Mouse (Mus musculus) forebrain, embryonic 15.5 days (tissue): ENCODE measurements around the gene Kcnk4. TPM values are rescaled to one million over a fixed set of nuclear protein-coding genes. Genes with fewer than 3 reads are reported as not detected.
A peak's percentile ranks its signal among the peaks of the same experiment; 100 is the strongest.

Experiments
- ATAC-seq: fragments of 200-750 bp; cut with Nextera tagmentation; replicated peaks from 2 replicates; pipeline ENCODE4 v1.8.0; 2017; ENCODE audit warnings: mild to moderate bottlenecking, moderate TSS enrichment, moderate library complexity
- H3K27ac ChIP-seq: fragments of 300-500 bp; sonication (generic); replicated peaks from 2 replicates; pipeline ENCODE4 v1.5.1; 2015; ENCODE audit warnings: mild to moderate bottlenecking, inconsistent platforms
- H3K27me3 ChIP-seq: fragments of 300-500 bp; sonication (generic); 2 replicates; pipeline ENCODE4 v1.6.1; 2015; ENCODE audit warnings: inconsistent platforms
- H3K36me3 ChIP-seq: fragments of 300-500 bp; sonication (generic); 2 replicates; pipeline ENCODE4 v1.6.1; 2015; ENCODE audit warnings: mild to moderate bottlenecking, inconsistent platforms
- H3K4me1 ChIP-seq: fragments of 300-500 bp; sonication (generic); 2 replicates; pipeline ENCODE4 v1.6.1; 2015; ENCODE audit warnings: inconsistent platforms
- H3K4me2 ChIP-seq: fragments of 300-500 bp; sonication (generic); replicated peaks from 2 replicates; pipeline ENCODE4 v1.6.1; 2015; ENCODE audit warnings: mild to moderate bottlenecking, inconsistent platforms
- H3K4me3 ChIP-seq: fragments of 300-500 bp; sonication (generic); 2 replicates; pipeline ENCODE4 v1.5.1; 2015; ENCODE audit warnings: mild to moderate bottlenecking, inconsistent platforms
- H3K9ac ChIP-seq: fragments of 300-500 bp; sonication (generic); replicated peaks from 2 replicates; pipeline ENCODE4 v1.6.1; 2015; ENCODE audit warnings: mild to moderate bottlenecking, inconsistent platforms
- H3K9me3 ChIP-seq: fragments of 300-500 bp; sonication (generic); 2 replicates; pipeline ENCODE4 v1.6.1; 2016; ENCODE audit warnings: inconsistent platforms
- WGBS: fragments of 180-500 bp; shearing (Covaris S2); methylation state at CpG from one replicate; pipeline ENCODE4 v1.1.7; 2015; ENCODE audit warnings: mixed read lengths; 5-methylcytosine and 5-hydroxymethylcytosine counted together
- polyA plus RNA-seq: library from polyadenylated mRNA; unstranded; fragments of >200 nt; fragmentation: Nextera tagmentation; extraction: Ambion mirVana; gene quantifications from 2 replicates; pipeline ENCODE4 v1.2.1, GENCODE M21; 2015

The Kcnk4 gene
- polyA plus RNA-seq = 1.4 and 1.8 TPM in 2 replicates

- peaks cover 28% of the 10 kb centered on the region for H3K4me1 ChIP-seq
- 8% methylated on average over 22 of the region's 23 CpGs for WGBS
- H3K27me3 ChIP-seq = peaks cover 64% of the 10 kb centered on the region
Measured at GRCm38 (mm10) chr19:6934195-6934977, at the start of gene Kcnk4. Kcnk4 (minus strand) TSS chr19:6934515.

GRCm38 (mm10) chr19:6983621-6984020, 49.3 kb upstream of the Kcnk4 start:
- Histone ChIP-seq H3K4me3 (no peak overlapping the region), H3K27me3 (no peaks in the 10 kb centered on the region), H3K36me3 (peaks cover 16% of the 10 kb centered on the region), H3K4me2 (no peak overlapping the region), H3K9ac (no peak overlapping the region), H3K4me1 (peaks cover 41% of the 10 kb centered on the region), H3K9me3 (no peaks in the 10 kb centered on the region), H3K27ac (no peak overlapping the region)
- 12% methylated on average over 5 of the region's 5 CpGs for WGBS
- ATAC-seq = no peak

More at GRCm38 (mm10) chr19:6934195-6934977, at the start of gene Kcnk4:
- H3K9me3 ChIP-seq = no peaks in the 10 kb centered on the region
- H3K9ac ChIP-seq = peak within 1 kb of the TSS; percentile 52
- H3K36me3 ChIP-seq = no peaks in the 10 kb centered on the region
- H3K4me3 ChIP-seq = peak within 1 kb of the TSS; percentile 45
- H3K4me2 ChIP-seq = peak within 1 kb of the TSS; percentile 68
- ATAC-seq = no peak
- H3K27ac ChIP-seq = no peak within 1 kb of the TSS

GRCm38 (mm10) chr19:6981465-6981864, 47.1 kb upstream of the Kcnk4 start:
- Histone ChIP-seq H3K4me2 (no peak overlapping the region), H3K36me3 (peaks cover 31% of the 10 kb centered on the region), H3K4me1 (peaks cover 46% of the 10 kb centered on the region), H3K27me3 (no peaks in the 10 kb centered on the region), H3K27ac (no peak overlapping the region), H3K4me3 (0 out of 2 replicates have a peak overlapping the region, but pooled peaks have one; percentile 6), H3K9me3 (no peaks in the 10 kb centered on the region), H3K9ac (no peak overlapping the region)
- WGBS = 88% methylated on average over 4 of the region's 4 CpGs
- no peak for ATAC-seq

- H3K4me3 ChIP-seq = peak within 1 kb of the TSS; percentile 73
- H3K9ac ChIP-seq = peak within 1 kb of the TSS; percentile 69
- ATAC-seq = peak; percentile 90
- H3K4me1 ChIP-seq = peaks cover 49% of the 10 kb centered on the region
- no peaks in the 10 kb centered on the region for H3K9me3 ChIP-seq
- H3K36me3 ChIP-seq = peaks cover 31% of the 10 kb centered on the region
- 1% methylated on average over 38 of the region's 38 CpGs for WGBS
- peak within 1 kb of the TSS; percentile 96 for H3K27ac ChIP-seq
- no peaks in the 10 kb centered on the region for H3K27me3 ChIP-seq
- peak within 1 kb of the TSS; percentile 82 for H3K4me2 ChIP-seq
Measured at GRCm38 (mm10) chr19:6980381-6981093, 46.2 kb upstream of the Kcnk4 start, which contains the start of gene Fkbp2. Fkbp2 (minus strand) TSS chr19:6980501.

GRCm38 (mm10) chr19:6979486-6980380, 45.4 kb upstream of the Kcnk4 start:
- H3K9me3 ChIP-seq = no peaks in the 10 kb centered on the region
- peaks cover 28% of the 10 kb centered on the region for H3K36me3 ChIP-seq
- H3K27ac ChIP-seq = peak overlapping the region; percentile 96
- H3K4me1 ChIP-seq = peaks cover 49% of the 10 kb centered on the region
- H3K4me3 ChIP-seq = peak overlapping the region; percentile 73
- peak; percentile 86 for ATAC-seq
- H3K4me2 ChIP-seq = peak overlapping the region; percentile 82
- WGBS = under 1% methylated on average over 59 of the region's 59 CpGs
- H3K27me3 ChIP-seq = no peaks in the 10 kb centered on the region
- H3K9ac ChIP-seq = peak overlapping the region; percentile 69

- H3K4me3 ChIP-seq = peak overlapping the region; percentile 73
- H3K4me1 ChIP-seq = peaks cover 50% of the 10 kb centered on the region
- H3K9ac ChIP-seq = peak overlapping the region; percentile 69
- H3K4me2 ChIP-seq = peak overlapping the region; percentile 82
- peak overlapping the region; percentile 96 for H3K27ac ChIP-seq
- no peaks in the 10 kb centered on the region for H3K9me3 ChIP-seq
- 9% methylated on average over 11 of the region's 11 CpGs for WGBS
- peaks cover 26% of the 10 kb centered on the region for H3K36me3 ChIP-seq
- H3K27me3 ChIP-seq = no peaks in the 10 kb centered on the region
- no peak for ATAC-seq
Measured at GRCm38 (mm10) chr19:6979001-6979479, 44.7 kb upstream of the Kcnk4 start.

GRCm38 (mm10) chr19:6978639-6978974, 44.3 kb upstream of the Kcnk4 start:
- Histone ChIP-seq H3K27me3 (no peaks in the 10 kb centered on the region), H3K4me2 (peak overlapping the region; percentile 82), H3K27ac (peak overlapping the region; percentile 96), H3K36me3 (peaks cover 22% of the 10 kb centered on the region), H3K9me3 (no peaks in the 10 kb centered on the region), H3K4me1 (peaks cover 54% of the 10 kb centered on the region), H3K9ac (peak overlapping the region; percentile 69; the same call in 1 of the 2 replicates), H3K4me3 (peak overlapping the region; percentile 73)
- WGBS = 39% methylated on average over 3 of the region's 3 CpGs
- no peak for ATAC-seq

GRCm38 (mm10) chr19:6977759-6978638, 43.7 kb upstream of the Kcnk4 start:
- Histone ChIP-seq H3K27me3 (no peaks in the 10 kb centered on the region), H3K9me3 (no peaks in the 10 kb centered on the region), H3K27ac (peak overlapping the region; percentile 96), H3K9ac (peak overlapping the region; percentile 69; the same call in 1 of the 2 replicates), H3K4me1 (peaks cover 55% of the 10 kb centered on the region), H3K4me3 (peak overlapping the region; percentile 73), H3K4me2 (peak overlapping the region; percentile 82; the same call in 1 of the 2 replicates), H3K36me3 (peaks cover 22% of the 10 kb centered on the region)
- ATAC-seq = no peak
- WGBS = 70% methylated on average over 13 of the region's 13 CpGs

GRCm38 (mm10) chr19:6975537-6976521, 41.5 kb upstream of the Kcnk4 start, which contains the start of gene Plcb3:
Plcb3 (minus strand) TSS chr19:6976470.
- peak within 1 kb of the TSS; percentile 67 for H3K9ac ChIP-seq
- peak within 1 kb of the TSS; percentile 61 for H3K4me3 ChIP-seq
- H3K27me3 ChIP-seq = no peaks in the 10 kb centered on the region
- H3K27ac ChIP-seq = peak within 1 kb of the TSS; percentile 96
- peaks cover 15% of the 10 kb centered on the region for H3K36me3 ChIP-seq
- WGBS = 0% methylated on average over 16 of the region's 16 CpGs
- H3K9me3 ChIP-seq = no peaks in the 10 kb centered on the region
- H3K4me2 ChIP-seq = peak within 1 kb of the TSS; percentile 82
- H3K4me1 ChIP-seq = peaks cover 48% of the 10 kb centered on the region
- ATAC-seq = peak; percentile 4; the same call in 1 of the 2 replicates
